Mouse (Mus musculus) stomach, postnatal 0 days (tissue): ENCODE measurements at regions not wholly inside any gene's neighbourhood (a gene's known extent, or its start where the extent isn't known, plus 50 kb on each side); places are given as distances from the start of the nearest gene placed in this dataset.

ENCODE experiments used
- ATAC-seq: fragments of 200-750 bp; cut with Nextera tagmentation; 2 replicates; pipeline ENCODE4 v1.8.0; 2017; ENCODE audit not compliant: low FRiP score, low TSS enrichment
- DNase-seq: peaks from one replicate; pipeline ENCODE4 v3.0.0-alpha.2; 2016; ENCODE audit warnings: low spot score
- H3K27ac ChIP-seq: fragments of 300-500 bp; sonication (generic); replicated peaks from 2 replicates; pipeline ENCODE4 v1.5.1; 2014; ENCODE audit warnings: mild to moderate bottlenecking, control low read depth
- H3K27me3 ChIP-seq: fragments of 300-500 bp; sonication (generic); 2 replicates; pipeline ENCODE4 v1.6.1; 2014; ENCODE audit warnings: low read length; ENCODE audit not compliant: control insufficient read depth, insufficient read depth
- H3K36me3 ChIP-seq: fragments of 300-500 bp; sonication (generic); 2 replicates; pipeline ENCODE4 v1.6.1; 2014; ENCODE audit warnings: low read length, mixed read lengths; ENCODE audit not compliant: control insufficient read depth, insufficient read depth
- H3K4me1 ChIP-seq: fragments of 300-500 bp; sonication (generic); replicated peaks from 2 replicates; pipeline ENCODE4 v1.6.1; 2014; ENCODE audit warnings: antibody characterized with exemption; ENCODE audit not compliant: control insufficient read depth, insufficient read depth
- H3K4me2 ChIP-seq: fragments of 300-500 bp; sonication (generic); replicated peaks from 2 replicates; pipeline ENCODE4 v1.6.1; 2014; ENCODE audit warnings: low read depth, mild to moderate bottlenecking, control low read depth, moderate library complexity
- H3K4me3 ChIP-seq: fragments of 300-500 bp; sonication (generic); 2 replicates; pipeline ENCODE4 v1.5.1; 2014; ENCODE audit warnings: low read depth, low read length, control low read depth
- H3K9ac ChIP-seq: fragments of 300-500 bp; sonication (generic); 2 replicates; pipeline ENCODE4 v1.6.1; 2014; ENCODE audit warnings: mild to moderate bottlenecking, low read length, control low read depth, mixed read lengths
- H3K9me3 ChIP-seq: fragments of 300-500 bp; sonication (generic); 2 replicates; pipeline ENCODE4 v1.6.1; 2016; ENCODE audit warnings: low read length; ENCODE audit not compliant: control insufficient read depth
- CTCF ChIP-seq: IDR thresholded peaks from 2 replicates; pipeline ENCODE4 v1.5.1; 2016; ENCODE audit warnings: antibody characterized with exemption, low read depth, mild to moderate bottlenecking, moderate library complexity
- EP300 ChIP-seq: optimal IDR thresholded peaks from 2 replicates; pipeline ENCODE3; 2016; ENCODE audit warnings: antibody characterized with exemption
- WGBS: fragments of 180-500 bp; shearing (Covaris S2); extraction: QIAGEN DNeasy Blood & Tissue Kit; methylation state at CpG from one replicate; pipeline ENCODE4 v1.1.7; 2014; 5-methylcytosine and 5-hydroxymethylcytosine counted together

DNA sequence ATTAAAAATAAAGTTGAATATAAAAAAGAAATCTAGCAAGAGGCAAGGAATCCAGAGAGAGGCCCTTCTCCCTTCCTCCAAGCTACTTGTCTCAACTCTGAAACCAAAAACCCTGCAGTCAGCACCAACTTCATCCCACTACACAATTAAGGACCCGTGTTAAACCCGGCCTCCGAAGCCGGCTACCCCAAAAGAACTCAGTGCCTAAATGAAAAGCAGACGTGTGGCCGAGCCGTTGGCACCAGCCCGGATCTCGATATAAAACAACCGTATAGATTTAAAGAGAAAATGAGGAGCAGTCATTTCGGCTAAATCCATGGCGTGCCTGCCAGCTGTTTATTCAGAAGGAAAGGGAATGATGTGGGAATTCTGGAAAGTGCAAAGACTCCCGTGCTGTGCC, 384.7 kb upstream of the Dynlrb2 start:
- Histone ChIP-seq H3K9ac (no peak overlapping the region), H3K4me2 (no peak overlapping the region), H3K27ac (no peak overlapping the region), H3K36me3 (no peaks in the 10 kb centered on the region), H3K4me1 (no peaks in the 10 kb centered on the region), H3K27me3 (no peaks in the 10 kb centered on the region), H3K9me3 (no peaks in the 10 kb centered on the region), H3K4me3 (no peak overlapping the region)
- no peak for DNase-seq
- ATAC-seq: no peak
- 80% methylated on average over 13 of the region's 13 CpGs for WGBS
- TF ChIP-seq CTCF (no peak), EP300 (no peak)

DNA sequence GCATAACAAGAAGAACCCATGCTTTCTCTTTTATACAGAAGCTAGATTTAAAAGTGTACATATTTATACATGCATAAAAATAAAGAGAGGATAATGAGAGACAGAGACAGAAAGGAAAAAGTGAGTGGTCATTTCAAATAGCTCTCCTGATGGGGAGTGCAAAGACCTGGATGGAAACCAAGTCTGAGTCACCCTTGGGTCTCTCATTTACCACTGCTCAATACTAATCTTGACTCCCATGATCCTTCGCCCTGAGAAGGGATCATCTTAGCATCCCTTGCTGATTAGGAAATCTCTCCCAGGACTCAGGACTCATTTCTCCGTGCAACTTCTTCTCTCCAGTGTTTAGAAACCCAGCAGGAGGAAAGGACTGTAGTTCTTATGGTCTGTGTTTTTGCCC, 386.9 kb upstream of the Dynlrb2 start:
- ATAC-seq: no peak
- no peak for DNase-seq
- H3K36me3 ChIP-seq: no peaks in the 10 kb centered on the region

DNA sequence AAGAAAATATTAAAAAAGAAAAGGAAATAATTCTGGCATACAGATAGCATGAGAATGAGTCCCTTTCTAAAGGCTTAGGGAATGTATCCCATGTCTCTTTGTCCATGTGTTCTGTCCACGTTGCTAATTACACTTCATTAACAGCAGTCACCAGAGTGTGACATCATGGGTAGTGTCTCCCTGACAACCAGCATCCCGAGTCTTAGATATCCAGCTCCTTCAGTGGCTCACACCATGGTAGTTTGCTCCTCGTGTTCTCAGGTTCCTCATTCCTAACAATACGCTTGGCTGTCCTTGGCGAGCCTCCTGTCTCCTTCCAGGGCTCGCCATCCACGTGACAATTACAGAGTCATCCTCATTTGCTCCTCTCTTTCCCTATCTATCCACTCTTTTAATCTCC, 388.1 kb upstream of the Dynlrb2 start:
- WGBS: 61% methylated on average over 7 of the region's 7 CpGs
- DNase-seq: no peak
- TF ChIP-seq CTCF: no peak
- TF ChIP-seq EP300: no peak
- no peak overlapping the region for H3K4me3 ChIP-seq
- H3K27ac ChIP-seq: no peak overlapping the region
- H3K9ac ChIP-seq: no peak overlapping the region
- H3K4me2 ChIP-seq: no peak overlapping the region
- H3K36me3 ChIP-seq: no peaks in the 10 kb centered on the region
- no peaks in the 10 kb centered on the region for H3K9me3 ChIP-seq
- no peaks in the 10 kb centered on the region for H3K27me3 ChIP-seq
- H3K4me1 ChIP-seq: 0 out of 2 replicates have a peak, but pooled peaks cover 2% of the 10 kb centered on the region
- no peak for ATAC-seq

More for the DNA sequence above, 386.9 kb upstream of the Dynlrb2 start:
- Histone ChIP-seq H3K9me3 (no peaks in the 10 kb centered on the region), H3K4me1 (0 out of 2 replicates have a peak, but pooled peaks cover 2% of the 10 kb centered on the region), H3K9ac (no peak overlapping the region), H3K27ac (no peak overlapping the region), H3K27me3 (no peaks in the 10 kb centered on the region), H3K4me2 (no peak overlapping the region), H3K4me3 (no peak overlapping the region)
- TF ChIP-seq CTCF: no peak
- no peak for TF ChIP-seq EP300
- WGBS: 68% methylated on average over 2 of the region's 2 CpGs

DNA sequence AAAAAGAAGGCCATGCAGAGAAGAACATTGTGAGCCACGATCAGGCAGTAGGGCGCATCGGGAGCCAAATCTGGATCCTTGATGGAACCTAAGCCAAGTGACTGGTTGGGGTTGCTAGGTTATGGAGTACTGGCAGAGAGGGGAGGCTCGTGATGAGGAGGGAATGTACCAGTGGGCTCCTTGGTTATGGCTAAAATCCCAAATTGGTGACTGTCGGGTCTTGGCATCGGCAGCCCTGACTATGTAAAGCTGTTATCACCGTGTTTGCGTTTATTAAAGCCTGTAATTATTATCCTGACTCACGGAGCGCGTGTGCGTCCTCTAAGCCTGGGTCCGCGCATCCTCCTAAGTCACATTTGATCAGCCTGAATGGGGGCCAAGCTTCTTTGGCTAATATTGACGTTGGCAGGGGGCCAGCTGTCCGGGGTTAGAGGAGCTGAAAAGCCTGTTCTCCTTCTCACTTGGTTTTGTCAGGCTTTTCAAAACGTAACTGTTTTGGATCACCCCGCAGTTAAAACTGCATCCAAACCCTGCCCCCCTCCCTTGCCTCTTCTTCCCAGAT, 388.9 kb upstream of the Dynlrb2 start:
- no peaks in the 10 kb centered on the region for H3K9me3 ChIP-seq
- H3K27me3 ChIP-seq: no peaks in the 10 kb centered on the region
- WGBS: 14% methylated on average over 18 of the region's 18 CpGs
- 0 out of 2 replicates have a peak, but pooled peaks cover 2% of the 10 kb centered on the region for H3K4me1 ChIP-seq
- no peak overlapping the region for H3K4me3 ChIP-seq
- ATAC-seq (peak; percentile 54; the same call in 1 of the 2 replicates), DNase-seq (peak; percentile 68)
- peak overlapping the region; percentile 38; the same call in 1 of the 2 replicates for H3K4me2 ChIP-seq
- no peaks in the 10 kb centered on the region for H3K36me3 ChIP-seq
- no peak overlapping the region for H3K9ac ChIP-seq
- no peak for TF ChIP-seq CTCF
- no peak for TF ChIP-seq EP300
- 0 out of 2 replicates have a peak overlapping the region, but pooled peaks have one; percentile 18 for H3K27ac ChIP-seq

DNA sequence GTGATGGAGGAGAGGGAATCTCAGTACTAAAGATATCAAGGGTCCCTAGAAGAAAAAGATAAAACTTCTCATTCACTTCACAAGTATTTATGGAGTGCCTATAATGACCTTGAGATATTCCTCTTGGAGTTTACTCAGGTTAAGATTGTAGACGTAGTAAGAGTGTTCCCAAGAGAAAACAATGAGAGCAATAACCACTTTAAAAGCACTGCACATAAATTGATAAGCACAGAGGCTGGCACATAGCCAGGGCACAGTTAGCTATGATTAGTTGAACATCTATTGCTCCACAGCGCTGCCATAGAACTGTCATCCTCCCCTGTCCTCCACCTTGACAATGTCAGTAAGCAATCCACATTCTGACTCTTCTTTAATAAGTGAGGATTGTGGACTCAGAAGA, 389.8 kb upstream of the Dynlrb2 start:
- DNase-seq (peak; percentile 26), ATAC-seq (no peak)
- H3K4me2 ChIP-seq: no peak overlapping the region
- TF ChIP-seq CTCF (no peak), EP300 (no peak)
- no peaks in the 10 kb centered on the region for H3K36me3 ChIP-seq
- 0 out of 2 replicates have a peak, but pooled peaks cover 2% of the 10 kb centered on the region for H3K4me1 ChIP-seq
- no peaks in the 10 kb centered on the region for H3K9me3 ChIP-seq
- no peak overlapping the region for H3K9ac ChIP-seq
- H3K27ac ChIP-seq: no peak overlapping the region
- no peak overlapping the region for H3K4me3 ChIP-seq
- 50% methylated on average over 2 of the region's 2 CpGs for WGBS
- H3K27me3 ChIP-seq: no peaks in the 10 kb centered on the region

DNA sequence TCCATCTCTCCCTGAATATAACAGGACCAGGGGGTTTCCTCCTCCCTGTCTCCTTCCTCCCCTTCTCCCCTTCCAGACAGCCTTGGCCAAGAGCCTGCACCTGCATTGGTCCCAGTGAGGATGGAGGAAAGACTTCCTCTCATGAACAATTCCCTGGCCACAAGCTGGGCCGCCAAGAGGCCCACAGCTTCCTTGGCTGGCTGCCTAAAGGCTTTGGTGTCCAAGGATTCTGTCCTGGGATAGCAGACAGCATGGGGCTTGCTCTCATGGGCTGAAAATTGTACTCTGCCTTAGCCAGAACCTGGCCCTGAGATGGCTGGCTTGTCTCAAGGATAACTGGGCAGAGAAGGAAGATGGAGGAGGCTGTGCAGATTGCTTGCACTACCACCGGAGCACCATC, 390.3 kb upstream of the Dynlrb2 start:
- H3K9me3 ChIP-seq: no peaks in the 10 kb centered on the region
- DNase-seq (peak; percentile 27), ATAC-seq (no peak)
- H3K36me3 ChIP-seq: no peaks in the 10 kb centered on the region
- 69% methylated on average over 2 of the region's 2 CpGs for WGBS
- no peak overlapping the region for H3K9ac ChIP-seq
- no peak overlapping the region for H3K4me2 ChIP-seq
- no peaks in the 10 kb centered on the region for H3K27me3 ChIP-seq
- TF ChIP-seq EP300 (no peak), CTCF (no peak)
- no peak overlapping the region for H3K27ac ChIP-seq
- H3K4me3 ChIP-seq: no peak overlapping the region
- H3K4me1 ChIP-seq: 0 out of 2 replicates have a peak, but pooled peaks cover 2% of the 10 kb centered on the region
